Mouse (Mus musculus): ENCODE data around the gene Ankrd6.

- no peak for TF ChIP-seq POLR2A (IDR thresholded peaks at IDR 0.05; ENCODE audit: low read depth, low read length)
- TF ChIP-seq CTCF (IDR thresholded peaks at IDR 0.05; ENCODE audit: borderline replicate concordance, insufficient read depth, low read length), result no peak
Measured at GRCm38 (mm10) chr4:32891341-32891740, 59.3 kb downstream of the Ankrd6 start.
